Mouse (Mus musculus) testis, adult 2 months (tissue): ENCODE measurements around the gene Ndufs3. TPM values are rescaled to one million over a fixed set of nuclear protein-coding genes. Genes with fewer than 3 reads are reported as not detected.
A peak's percentile ranks its signal among the peaks of the same experiment; 100 is the strongest.

ENCODE experiments used
- H3K27ac ChIP-seq: fragments of 200-500 bp; 2 replicates; pipeline ENCODE4 v1.5.1; 2012; ENCODE audit warnings: low read depth, low read length; ENCODE audit not compliant: control insufficient read depth, insufficient read depth
- H3K27me3 ChIP-seq: fragments of 200-500 bp; 2 replicates; pipeline ENCODE4 v1.6.1; 2012; ENCODE audit warnings: mild to moderate bottlenecking, low read length, moderate library complexity; ENCODE audit not compliant: control insufficient read depth, insufficient read depth
- H3K36me3 ChIP-seq: fragments of 200-500 bp; 2 replicates; pipeline ENCODE4 v1.6.1; 2012; ENCODE audit warnings: mild to moderate bottlenecking, low read length; ENCODE audit not compliant: control insufficient read depth, insufficient read depth
- H3K4me1 ChIP-seq: fragments of 200-500 bp; 2 replicates; pipeline ENCODE4 v1.6.1; 2012; ENCODE audit warnings: low read length; ENCODE audit not compliant: control insufficient read depth, insufficient read depth
- H3K4me3 ChIP-seq: fragments of 200-500 bp; 2 replicates; pipeline ENCODE4 v1.5.1; 2012; ENCODE audit warnings: low read depth, mild to moderate bottlenecking, low read length, moderate library complexity, mixed read lengths; ENCODE audit not compliant: control insufficient read depth
- CTCF ChIP-seq: fragments of 200-500 bp; IDR thresholded peaks from 2 replicates; pipeline ENCODE4 v1.5.1; 2012; ENCODE audit warnings: low read depth, mild to moderate bottlenecking, inconsistent platforms, low read length, moderate library complexity; ENCODE audit not compliant: control insufficient read depth, insufficient read depth, insufficient replicate concordance
- POLR2A ChIP-seq: fragments of 200-500 bp; IDR thresholded peaks from 2 replicates; pipeline ENCODE4 v1.6.1; 2012; ENCODE audit warnings: low read depth, mild to moderate bottlenecking, inconsistent platforms, low read length, moderate library complexity; ENCODE audit not compliant: control insufficient read depth
- polyA plus RNA-seq: library from polyadenylated mRNA; depleted of rRNA; stranded (reverse); fragments of >200 nt; gene quantifications from 2 replicates; pipeline ENCODE4 v1.2.3, GENCODE M21; 2012

The Ndufs3 gene
- polyA plus RNA-seq, 1 experiment = 170 TPM

DNA sequence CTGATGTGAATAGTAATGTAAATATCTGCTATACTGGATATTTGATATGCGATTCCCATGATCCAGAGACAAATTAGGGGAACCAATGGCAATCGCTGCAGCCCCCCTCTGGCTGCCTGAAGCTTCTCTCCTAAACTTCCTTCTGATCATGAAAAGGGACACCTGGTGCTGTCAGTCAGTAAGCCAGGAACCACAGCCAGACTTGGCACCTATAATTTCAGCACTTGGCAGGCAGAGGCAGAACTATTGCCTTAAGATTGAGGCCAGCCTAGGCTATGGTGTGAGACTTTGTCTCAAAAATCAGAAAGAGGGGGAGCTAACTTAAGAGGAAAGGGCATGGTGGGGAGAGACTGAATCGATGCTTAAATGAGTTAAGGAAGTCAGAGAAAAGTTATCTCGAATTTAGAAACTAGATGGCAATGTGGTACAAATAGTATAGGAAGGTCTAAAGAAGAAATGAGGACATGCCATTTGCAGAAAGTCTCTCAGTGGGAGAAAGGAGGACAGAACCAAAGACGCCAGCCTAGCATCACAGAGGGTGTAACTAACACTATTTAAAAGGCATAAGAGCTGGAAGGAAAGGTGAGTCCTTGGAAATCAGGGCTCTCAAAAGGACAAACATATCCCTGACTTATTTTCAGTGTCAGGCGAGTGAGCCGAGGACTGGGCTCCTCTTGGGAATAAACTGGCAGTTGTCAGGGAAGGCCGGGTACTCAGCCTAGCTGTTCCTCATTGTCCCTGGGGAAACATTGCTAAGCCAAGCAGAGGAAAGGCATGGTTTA, 33.3 kb downstream of the Ndufs3 start:
- H3K27me3 ChIP-seq = no peaks in the 10 kb centered on the region
- peaks cover 3% of the 10 kb centered on the region; the same call in 1 of the 2 replicates for H3K4me1 ChIP-seq
- no peak overlapping the region for H3K4me3 ChIP-seq
- no peaks in the 10 kb centered on the region for H3K36me3 ChIP-seq
- TF ChIP-seq CTCF = no peak
- TF ChIP-seq POLR2A = no peak
- no peak overlapping the region for H3K27ac ChIP-seq

GRCm38 (mm10) chr2:90870136-90870601, 34.5 kb downstream of the Ndufs3 start:
- H3K27me3 ChIP-seq = no peaks in the 10 kb centered on the region
- no peak for TF ChIP-seq CTCF
- TF ChIP-seq POLR2A = no peak
- H3K4me1 ChIP-seq = peaks cover 3% of the 10 kb centered on the region; the same call in 1 of the 2 replicates
- no peak overlapping the region for H3K4me3 ChIP-seq
- peak overlapping the region; percentile 39; the same call in 1 of the 2 replicates for H3K27ac ChIP-seq
- no peaks in the 10 kb centered on the region for H3K36me3 ChIP-seq

- no peak overlapping the region for H3K4me3 ChIP-seq
- peaks cover 2% of the 10 kb centered on the region; the same call in 1 of the 2 replicates for H3K36me3 ChIP-seq
Observed at GRCm38 (mm10) chr2:90866524-90866923, 38.1 kb downstream of the Ndufs3 start.

GRCm38 (mm10) chr2:90864184-90864583, 40.4 kb downstream of the Ndufs3 start:
- H3K36me3 ChIP-seq = peaks cover 5% of the 10 kb centered on the region

More at GRCm38 (mm10) chr2:90866524-90866923, 38.1 kb downstream of the Ndufs3 start:
- H3K27ac ChIP-seq = no peak overlapping the region
- TF ChIP-seq CTCF (peak; percentile 73; the same call in 1 of the 2 replicates), POLR2A (no peak)
- no peaks in the 10 kb centered on the region for H3K27me3 ChIP-seq
- H3K4me1 ChIP-seq = peaks cover 3% of the 10 kb centered on the region; the same call in 1 of the 2 replicates

DNA sequence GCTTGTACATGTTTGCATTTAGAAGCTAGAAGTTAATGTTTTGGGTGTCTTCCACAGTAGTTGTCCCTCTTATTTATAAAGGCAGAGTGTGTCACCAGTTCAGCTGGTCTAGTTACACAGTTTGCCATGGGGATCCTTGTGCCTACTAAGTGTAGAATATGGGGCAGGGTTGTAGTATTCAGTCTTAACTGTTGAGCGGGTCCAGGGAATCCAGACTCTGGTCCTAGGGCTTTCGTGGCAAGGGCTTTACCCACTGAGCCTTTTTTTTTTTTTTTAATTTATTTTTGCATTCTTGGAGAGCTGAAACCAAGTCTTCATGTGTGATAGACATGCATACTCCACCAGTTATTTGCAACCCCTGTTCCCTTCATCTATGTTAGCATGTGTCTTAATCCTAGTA, 43.1 kb downstream of the Ndufs3 start:
- Histone ChIP-seq H3K27me3 (no peaks in the 10 kb centered on the region), H3K4me3 (no peak overlapping the region), H3K27ac (no peak overlapping the region), H3K4me1 (no peaks in the 10 kb centered on the region), H3K36me3 (peaks cover 5% of the 10 kb centered on the region)
- no peak for TF ChIP-seq CTCF
- TF ChIP-seq POLR2A = no peak

More at GRCm38 (mm10) chr2:90864184-90864583, 40.4 kb downstream of the Ndufs3 start:
- Histone ChIP-seq H3K27me3 (no peaks in the 10 kb centered on the region), H3K4me3 (no peak overlapping the region), H3K27ac (no peak overlapping the region), H3K4me1 (no peaks in the 10 kb centered on the region)
- no peak for TF ChIP-seq CTCF
- no peak for TF ChIP-seq POLR2A

- Histone ChIP-seq H3K4me3 (no peak overlapping the region), H3K27ac (no peak overlapping the region), H3K27me3 (no peaks in the 10 kb centered on the region), H3K36me3 (no peaks in the 10 kb centered on the region; the same call in none of the 2 replicates), H3K4me1 (peaks cover 3% of the 10 kb centered on the region)
- TF ChIP-seq POLR2A = no peak
- TF ChIP-seq CTCF = no peak
Observed at GRCm38 (mm10) chr2:90850401-90850800, 54.2 kb downstream of the Ndufs3 start.

DNA sequence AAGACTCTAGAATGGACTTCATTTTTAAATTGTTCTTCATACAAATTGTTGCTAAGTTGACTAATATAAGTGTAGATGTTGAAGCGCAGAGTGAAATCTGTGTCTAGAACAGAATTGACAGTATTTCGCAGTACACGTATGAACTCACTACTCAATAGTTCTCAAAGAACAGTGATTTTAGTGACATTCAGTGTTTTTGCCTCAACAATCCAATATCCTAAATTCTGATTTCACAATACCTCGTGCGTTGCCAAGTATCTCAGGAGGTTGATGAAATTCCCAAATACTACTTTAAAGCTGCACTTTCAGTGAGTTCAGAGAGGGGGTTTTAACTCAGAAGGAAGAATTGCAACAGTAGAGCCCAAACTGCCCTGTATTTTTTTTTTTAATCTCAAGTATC, 56.3 kb downstream of the Ndufs3 start:
- H3K4me1 ChIP-seq = peaks cover 3% of the 10 kb centered on the region
- TF ChIP-seq CTCF (no peak), POLR2A (no peak)
- no peak overlapping the region for H3K4me3 ChIP-seq
- no peaks in the 10 kb centered on the region; the same call in none of the 2 replicates for H3K36me3 ChIP-seq
- no peak overlapping the region for H3K27ac ChIP-seq
- no peaks in the 10 kb centered on the region for H3K27me3 ChIP-seq
